Mouse (Mus musculus): ENCODE results near the gene Bbx. TPM values are rescaled to one million over a fixed set of nuclear protein-coding genes. Genes with fewer than 3 reads are reported as not detected.
A peak's percentile ranks its signal among the peaks of the same experiment; 100 is the strongest.

Bbx gene
- total RNA-seq, 2 experiments from 2014 or later: 32.2 to 42.8 TPM

GRCm38 (mm10) chr16:50398564-50398963 lies 33.6 kb downstream of the Bbx start:
- DNase-seq: no peak

GRCm38 (mm10) chr16:50395928-50396612 lies 36.1 kb downstream of the Bbx start:
- DNase-seq: no peak

DNA sequence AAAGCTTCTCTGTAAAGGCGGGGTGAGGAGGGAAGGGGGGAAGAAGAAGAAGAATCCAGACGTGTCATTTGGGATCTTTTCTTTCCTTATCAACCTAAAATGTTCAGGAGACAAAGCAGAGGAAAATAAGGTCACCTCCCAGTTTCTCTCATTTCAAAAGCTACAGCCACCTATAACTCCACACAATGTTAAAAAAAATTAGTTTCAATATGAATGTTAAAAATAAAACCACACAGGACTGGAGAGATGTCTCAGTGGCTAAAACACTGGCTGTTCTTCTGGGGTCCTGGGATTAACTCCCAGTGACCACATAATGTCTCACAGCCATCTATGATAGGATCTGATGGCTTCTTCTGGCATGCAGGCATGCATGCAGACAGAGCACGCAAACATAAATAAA lies 43.7 kb downstream of the Bbx start:
- no peak for DNase-seq

DNA sequence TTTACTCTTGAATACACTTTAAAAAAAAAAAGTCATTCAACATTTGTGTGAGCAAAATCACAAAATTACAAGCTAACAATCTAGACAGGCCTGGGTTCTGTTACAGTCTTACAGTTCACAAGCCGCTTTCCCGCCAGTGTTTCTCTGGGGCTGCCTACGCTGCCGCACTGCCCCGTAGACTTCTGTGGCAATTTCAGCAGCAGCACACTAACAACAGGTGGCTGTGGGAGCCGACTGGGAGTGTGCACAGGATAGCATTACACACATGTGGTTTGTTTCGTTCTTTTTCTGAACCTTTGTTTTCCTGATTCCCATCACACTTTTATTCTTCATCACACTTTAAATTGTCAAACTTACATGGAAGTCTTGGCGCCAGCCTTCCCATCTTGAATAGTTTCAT lies 48.6 kb downstream of the Bbx start:
- no peak for DNase-seq

DNA sequence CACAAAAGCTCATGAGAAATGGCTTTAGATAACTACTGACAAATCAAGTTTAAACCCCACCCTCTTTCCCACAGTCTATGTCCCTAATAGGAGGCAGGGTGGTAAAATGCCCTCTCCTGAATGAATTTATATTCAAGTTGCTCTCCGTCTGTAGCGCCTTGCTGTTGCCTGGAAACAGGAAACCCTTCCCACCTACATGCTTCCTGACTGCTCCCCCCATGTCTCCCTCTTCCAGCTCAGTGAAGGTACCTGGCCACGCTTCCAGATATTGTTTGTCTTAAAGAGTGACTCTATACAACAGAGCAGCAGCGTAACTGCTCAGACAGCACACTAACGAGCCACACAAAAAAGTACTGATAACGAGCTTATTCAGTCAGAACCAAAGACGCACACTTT lies 50.8 kb downstream of the Bbx start:
- DNase-seq: no peak

DNA sequence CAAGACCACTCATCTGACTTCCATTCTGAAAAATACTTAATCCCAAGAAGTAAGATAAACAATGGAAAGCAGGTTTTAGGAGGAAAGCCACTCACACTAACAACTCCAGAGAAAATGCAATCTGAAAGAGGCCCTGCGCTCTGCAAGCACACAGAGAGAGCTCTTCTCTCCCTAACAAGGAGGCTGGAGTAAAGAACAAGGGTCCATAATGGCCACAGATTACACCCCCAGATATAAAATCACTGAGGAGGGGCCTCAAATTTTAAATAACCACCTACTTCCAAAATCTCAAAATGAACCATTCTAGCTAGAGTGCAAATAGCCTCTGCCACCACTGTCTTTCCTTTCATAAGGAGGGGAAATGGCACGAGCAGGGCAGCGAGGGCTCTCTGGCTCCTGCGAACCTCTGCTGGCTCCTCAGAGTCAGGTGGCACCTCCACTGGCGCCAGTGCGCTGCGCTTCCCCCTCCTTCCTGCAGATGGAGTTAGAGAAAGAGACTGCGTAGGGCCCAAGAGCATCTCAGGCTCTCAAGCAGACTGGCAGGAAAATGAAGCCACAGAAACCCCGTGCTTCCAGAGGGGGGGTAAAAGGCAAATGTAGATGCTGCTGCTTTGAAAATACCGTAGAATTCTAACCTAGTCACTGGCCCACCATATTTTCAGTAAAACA lies 51.4 kb downstream of the Bbx start:
- peak; percentile 73 to 82 for DNase-seq

- DNase-seq: no peak
These were observed 52.0 kb downstream of the Bbx start for GRCm38 (mm10) chr16:50380232-50380631.

- peak in 1 of 2 experiments; percentile 38 for DNase-seq
These were observed 57.6 kb downstream of the Bbx start for GRCm38 (mm10) chr16:50374611-50375010.

GRCm38 (mm10) chr16:50373685-50374084 lies 58.5 kb downstream of the Bbx start:
- DNase-seq: no peak

DNA sequence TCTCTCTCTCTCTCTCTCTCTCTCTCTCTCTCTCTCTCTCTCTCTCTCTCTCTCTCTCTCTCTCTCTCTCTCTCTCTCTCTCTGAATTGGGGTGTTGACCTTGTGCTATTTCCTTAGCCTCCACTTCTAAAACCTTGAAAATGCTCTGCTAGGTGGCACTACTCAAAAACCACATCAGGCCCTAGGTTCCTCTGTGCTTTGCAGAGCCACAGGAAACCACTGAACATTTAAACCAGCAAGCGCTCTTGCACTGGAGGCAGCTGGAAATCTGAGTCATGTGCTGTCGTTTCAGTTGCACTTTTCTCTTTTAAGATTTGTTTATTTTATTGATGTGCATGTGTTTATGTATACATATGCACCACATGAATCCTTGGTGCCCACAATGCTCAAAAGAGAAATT lies 59.6 kb downstream of the Bbx start:
- no peak for DNase-seq

DNA sequence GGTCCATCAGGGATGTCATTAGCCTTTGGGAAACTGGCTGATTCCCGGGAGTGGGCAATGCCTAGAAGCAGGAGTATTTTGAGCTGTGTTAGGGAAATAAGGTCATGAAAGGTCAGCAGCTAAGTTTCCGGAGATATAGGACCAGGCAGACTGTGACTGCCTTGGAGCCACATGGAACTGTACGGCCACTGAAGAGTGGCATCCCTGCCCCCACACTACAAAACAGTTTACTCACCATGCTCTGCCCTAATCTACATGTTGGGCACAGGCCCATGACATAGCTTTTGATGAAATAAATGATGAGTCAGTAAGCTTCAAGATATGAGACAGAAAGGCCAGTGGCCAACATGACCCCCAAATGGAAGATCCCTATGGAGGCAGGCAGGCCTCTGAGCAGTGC lies 60.7 kb downstream of the Bbx start:
- DNase-seq: peak; percentile 7 to 15

DNA sequence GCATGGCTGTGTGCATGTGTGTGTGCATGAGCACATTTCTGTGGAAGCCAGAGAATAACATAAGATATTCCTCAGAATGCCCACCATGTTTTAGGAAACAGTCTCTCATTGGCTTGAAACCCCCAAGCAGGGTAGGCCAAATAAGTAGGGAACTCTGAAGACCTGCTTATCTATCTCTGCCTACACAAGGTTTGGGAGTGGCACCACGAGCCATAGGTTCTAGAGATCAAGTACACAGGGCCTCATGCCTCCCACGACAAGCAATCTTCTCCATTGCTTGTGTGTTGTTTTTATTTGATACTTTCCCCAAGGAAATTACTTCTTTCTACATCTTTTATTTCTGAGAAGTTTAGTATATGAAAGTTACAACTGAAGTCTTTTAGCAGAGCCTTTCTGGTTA lies 61.8 kb downstream of the Bbx start:
- no peak for DNase-seq

- no peak for DNase-seq
These were observed 65.6 kb downstream of the Bbx start for GRCm38 (mm10) chr16:50366556-50366955.

DNA sequence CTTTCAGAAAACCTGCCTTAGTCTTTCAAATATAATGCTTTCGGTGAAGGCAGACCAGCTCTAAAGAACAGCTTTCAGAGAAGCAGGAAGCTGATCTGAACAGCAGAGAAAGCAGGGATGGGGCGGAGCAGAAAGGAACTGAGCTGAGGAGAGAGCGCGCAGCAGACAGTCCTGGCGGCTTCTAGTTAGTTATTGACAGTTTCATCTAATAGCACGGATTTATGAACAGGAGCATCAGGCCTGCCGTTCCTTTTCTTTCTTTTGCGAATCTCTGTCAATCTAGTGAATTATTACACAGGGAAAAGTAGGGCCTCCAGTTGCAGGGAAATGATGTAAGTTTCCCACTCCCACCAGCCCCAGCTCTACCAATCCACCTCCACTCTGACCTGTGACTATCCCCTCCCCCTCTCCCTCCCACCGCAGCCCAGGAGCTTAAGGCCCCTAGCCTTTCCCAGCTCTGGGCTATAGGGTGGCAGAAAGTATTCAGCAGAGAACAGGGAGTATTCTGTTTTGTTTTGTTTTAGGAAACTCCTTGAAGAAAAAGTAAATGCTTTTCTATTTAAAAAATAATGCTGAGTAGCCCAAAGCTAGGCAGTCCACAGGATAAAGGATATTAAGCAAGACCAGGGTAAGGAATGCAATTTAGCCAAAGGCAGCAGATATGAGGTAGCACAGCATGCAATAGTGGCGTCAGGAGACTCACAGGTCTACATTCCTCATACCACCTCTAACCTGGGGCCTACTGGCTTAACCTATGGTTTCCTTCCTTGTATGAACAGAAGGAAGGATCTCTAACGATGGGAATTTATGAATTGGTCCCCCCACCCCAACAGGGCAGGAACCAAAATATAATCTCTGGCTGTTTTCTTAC lies 67.8 kb downstream of the Bbx start:
- peak; percentile 43 to 52 for DNase-seq

DNA sequence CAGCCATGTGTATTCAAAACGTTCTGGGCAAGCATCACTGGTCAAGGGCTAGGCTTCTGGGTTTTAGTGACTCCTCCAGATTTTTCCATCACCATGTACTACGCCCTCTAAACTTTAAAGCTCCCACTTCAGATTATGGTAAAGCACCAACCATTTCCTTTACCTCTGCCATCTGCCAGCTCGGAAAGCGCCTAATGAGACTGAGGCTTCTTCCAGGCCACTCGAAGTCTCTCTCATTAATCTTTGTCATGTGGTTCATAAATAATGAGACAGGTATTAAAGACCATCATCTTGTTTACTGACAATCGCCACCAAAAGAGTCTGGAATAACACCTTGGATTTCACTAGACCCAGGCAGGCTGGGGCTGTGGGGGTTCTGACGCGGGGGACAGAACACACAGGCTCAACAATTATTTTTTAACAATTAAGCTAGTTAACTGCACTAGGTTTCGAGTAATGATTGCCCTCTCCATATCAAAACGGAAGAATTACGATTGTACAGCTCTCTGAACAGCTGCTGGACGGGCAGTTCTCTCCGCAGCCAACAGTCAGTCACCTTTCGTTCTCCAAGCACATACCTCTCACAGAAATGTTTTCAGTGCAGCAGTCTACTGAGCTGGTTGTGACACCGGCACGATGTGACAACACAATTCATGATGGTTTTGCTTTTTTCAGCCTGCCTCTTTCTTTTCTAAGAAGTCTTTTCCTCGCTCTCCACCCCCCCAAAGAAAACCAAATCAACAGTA lies 68.6 kb downstream of the Bbx start:
- DNase-seq: peak in 1 of 2 experiments; percentile 13

DNA sequence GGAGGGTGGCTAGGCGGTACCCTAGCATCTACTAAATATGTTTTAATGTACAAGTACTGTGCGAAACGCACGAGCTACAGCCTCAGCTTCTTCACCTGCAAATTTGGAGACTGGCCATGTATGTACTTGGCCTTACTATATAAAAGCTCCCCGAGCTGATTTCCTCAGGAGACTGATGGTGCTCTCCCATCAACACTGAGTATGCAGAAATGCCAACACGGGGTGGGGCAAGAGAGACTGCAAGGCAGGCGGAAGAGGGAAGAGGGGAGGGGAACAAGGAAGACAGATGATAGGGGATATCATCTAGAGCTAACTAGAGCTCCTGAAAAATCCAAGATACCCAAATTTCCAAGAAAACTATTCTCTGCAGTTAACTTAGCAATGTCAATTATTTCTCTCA lies 71.6 kb downstream of the Bbx start:
- no peak for DNase-seq

GRCm38 (mm10) chr16:50329684-50330083 lies 102.5 kb downstream of the Bbx start:
- no peak for DNase-seq

DNA sequence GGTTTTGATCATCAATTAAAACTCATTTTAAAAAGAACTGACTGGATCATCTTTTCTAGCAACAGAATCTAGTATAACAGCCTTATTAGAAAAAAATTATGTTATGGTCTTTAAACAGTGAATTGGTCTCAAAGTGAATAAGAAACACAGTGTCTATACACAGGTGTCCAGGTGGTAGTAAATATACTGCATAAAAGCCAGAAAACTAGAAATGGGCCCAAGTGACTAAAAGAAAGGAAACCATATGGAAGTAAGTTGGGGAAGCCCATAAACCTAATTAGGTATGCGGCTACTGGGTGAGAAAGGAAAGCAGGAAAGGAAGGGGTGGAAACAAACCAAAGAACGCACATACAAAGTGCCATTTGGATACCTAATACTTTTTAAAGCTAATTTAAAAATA lies 107.4 kb downstream of the Bbx start:
- no peak for DNase-seq

DNA sequence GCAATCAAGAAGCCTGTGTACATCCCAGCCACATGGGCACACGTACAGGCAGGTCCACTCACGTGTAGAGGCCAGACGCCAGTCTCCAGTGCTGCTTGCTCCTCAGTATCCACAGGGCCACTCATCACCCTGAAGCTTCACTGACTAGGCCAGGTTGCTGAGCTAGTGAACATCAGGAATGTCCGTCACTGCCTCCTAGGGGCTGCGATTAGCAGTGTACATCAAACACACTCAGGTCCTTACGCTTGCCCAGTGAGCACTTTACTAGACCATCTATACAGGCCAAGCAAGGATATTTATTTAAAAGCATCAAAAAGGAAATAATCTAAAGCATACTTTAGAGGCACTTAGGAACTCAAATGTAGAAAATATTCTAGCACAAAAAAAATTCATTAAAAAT lies 107.9 kb downstream of the Bbx start:
- DNase-seq: no peak

DNA sequence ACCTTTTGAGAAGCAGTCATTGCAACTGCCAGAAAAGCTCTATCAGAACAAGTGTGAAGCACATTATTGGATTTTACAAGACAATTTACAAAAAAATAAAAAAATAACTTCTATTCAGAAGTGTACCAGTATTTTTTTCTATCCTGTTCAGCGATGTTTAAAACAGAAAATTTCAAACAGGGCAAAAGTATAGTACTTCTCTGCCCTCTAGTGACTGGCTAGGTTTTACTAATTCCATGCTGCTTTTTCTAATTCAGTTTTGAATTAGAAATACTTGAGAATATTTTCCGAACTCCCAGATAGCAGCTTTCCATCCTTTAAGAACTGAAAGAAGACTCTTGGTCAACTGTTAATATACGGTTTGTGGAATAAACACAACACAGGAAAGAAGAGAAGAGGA lies 110.8 kb downstream of the Bbx start:
- DNase-seq: no peak

- DNase-seq: no peak
These were observed 113.9 kb downstream of the Bbx start for GRCm38 (mm10) chr16:50318255-50318654.

DNA sequence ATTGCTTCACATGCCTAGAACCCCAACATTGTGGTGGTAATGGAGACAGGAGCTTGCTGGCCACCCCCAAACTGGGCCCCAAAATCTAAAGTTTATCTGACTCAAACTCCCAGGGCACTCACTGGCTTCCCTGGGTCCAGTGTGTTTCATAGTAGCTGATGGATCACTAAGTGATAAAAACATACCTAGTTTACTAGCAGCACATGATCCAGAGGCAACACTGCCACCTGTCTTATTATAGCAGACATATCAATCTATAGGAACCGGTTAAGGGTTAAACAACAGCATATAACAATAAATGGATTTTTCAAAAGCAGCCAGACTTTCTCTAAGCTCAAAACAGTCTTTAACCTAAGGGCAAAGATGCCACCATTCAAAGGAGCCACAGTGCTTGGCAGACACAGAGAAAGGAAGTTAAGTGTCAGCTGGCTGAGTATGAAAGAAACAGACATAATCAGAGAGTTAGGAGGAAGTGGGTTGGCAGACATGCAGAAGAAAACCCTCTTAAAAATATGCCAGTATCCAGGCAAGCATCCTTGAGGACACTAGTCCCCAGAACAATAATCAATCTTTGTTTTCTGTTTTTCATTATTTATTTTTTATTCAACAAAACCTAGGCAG lies 116.7 kb downstream of the Bbx start:
- no peak for DNase-seq
